Mouse (Mus musculus) heart, postnatal 0 days (tissue): ENCODE measurements around the gene Maea. TPM values are rescaled to one million over a fixed set of nuclear protein-coding genes. Genes with fewer than 3 reads are reported as not detected.

ENCODE experiments used
- ATAC-seq: fragments of 200-750 bp; cut with Nextera tagmentation; 2 replicates; pipeline ENCODE4 v1.8.0; 2017; ENCODE audit warnings: low read depth, moderate number of reproducible peaks, moderate library complexity; ENCODE audit not compliant: insufficient read depth
- DNase-seq: peaks from one replicate; pipeline ENCODE4 v3.0.0-alpha.2; 2016; ENCODE audit warnings: low spot score
- H3K27ac ChIP-seq: fragments of 300-500 bp; sonication (generic); 2 replicates; pipeline ENCODE4 v1.5.1; 2014; ENCODE audit warnings: low read depth, mild to moderate bottlenecking
- H3K27me3 ChIP-seq: fragments of 300-500 bp; sonication (generic); 2 replicates; pipeline ENCODE4 v1.6.1; 2014; ENCODE audit warnings: low read length, mixed read lengths; ENCODE audit not compliant: control insufficient read depth, insufficient read depth
- H3K36me3 ChIP-seq: fragments of 300-500 bp; sonication (generic); replicated peaks from 2 replicates; pipeline ENCODE4 v1.6.1; 2014; ENCODE audit warnings: low read length, mixed read lengths; ENCODE audit not compliant: control insufficient read depth, insufficient read depth
- H3K4me1 ChIP-seq: fragments of 300-500 bp; sonication (generic); 2 replicates; pipeline ENCODE4 v1.6.1; 2014; ENCODE audit warnings: antibody characterized with exemption; ENCODE audit not compliant: control insufficient read depth, insufficient read depth
- H3K4me2 ChIP-seq: fragments of 300-500 bp; sonication (generic); 2 replicates; pipeline ENCODE4 v1.6.1; 2014; ENCODE audit warnings: low read depth, mild to moderate bottlenecking, low read length, moderate library complexity
- H3K4me3 ChIP-seq: fragments of 300-500 bp; sonication (generic); 2 replicates; pipeline ENCODE4 v1.5.1; 2014; ENCODE audit warnings: low read depth, low read length
- H3K9ac ChIP-seq: fragments of 300-500 bp; sonication (generic); replicated peaks from 2 replicates; pipeline ENCODE4 v1.6.1; 2014; ENCODE audit warnings: low read depth, low read length, mixed read lengths
- H3K9me3 ChIP-seq: fragments of 300-500 bp; sonication (generic); replicated peaks from 2 replicates; pipeline ENCODE4 v1.6.1; 2016; ENCODE audit warnings: low read length; ENCODE audit not compliant: control insufficient read depth
- CTCF ChIP-seq: IDR thresholded peaks from 2 replicates; pipeline ENCODE4 v1.5.1; 2016; ENCODE audit warnings: antibody characterized with exemption, control low read depth, low read depth
- EP300 ChIP-seq: IDR thresholded peaks from 2 replicates; pipeline ENCODE4 v1.6.1; 2016; ENCODE audit warnings: antibody characterized with exemption, low read depth
- WGBS: fragments of 180-500 bp; shearing (Covaris S2); extraction: QIAGEN DNeasy Blood & Tissue Kit; methylation state at CpG from one replicate; pipeline ENCODE4 v1.1.7; 2014; 5-methylcytosine and 5-hydroxymethylcytosine counted together
- polyA plus RNA-seq: library from polyadenylated mRNA; unstranded; fragments of >200 nt; fragmentation: Nextera tagmentation; extraction: Ambion mirVana; gene quantifications from 2 replicates; pipeline ENCODE4 v1.2.1, GENCODE M21; 2015
- total RNA-seq: library from RNA; depleted of rRNA; stranded (reverse); fragments of >200 nt; gene quantifications from 2 replicates; pipeline ENCODE4 v1.2.3, GENCODE M21; 2014; ENCODE audit warnings: low replicate concordance; rRNA removed

Gene Maea
- total and polyA plus RNA-seq, 2 experiments from 2014 or later: 127 to 168 TPM

GRCm38 (mm10) chr5:33396828-33397227 lies 61.5 kb downstream of the Maea start:
- 85% methylated on average over 7 of the region's 7 CpGs for WGBS
- H3K27ac ChIP-seq: no peak overlapping the region
- DNase-seq: no peak
- H3K9ac ChIP-seq: no peak overlapping the region
- no peaks in the 10 kb centered on the region for H3K27me3 ChIP-seq
- no peak for ATAC-seq
- no peak overlapping the region for H3K4me3 ChIP-seq
- H3K36me3 ChIP-seq: peaks cover 11% of the 10 kb centered on the region; the same call in 1 of the 2 replicates
- TF ChIP-seq CTCF (no peak), EP300 (no peak)
- no peak overlapping the region for H3K4me2 ChIP-seq
- no peaks in the 10 kb centered on the region for H3K9me3 ChIP-seq
- H3K4me1 ChIP-seq: peaks cover 8% of the 10 kb centered on the region

GRCm38 (mm10) chr5:33400819-33401218 lies 65.5 kb downstream of the Maea start:
- ATAC-seq (no peak), DNase-seq (no peak)
- H3K4me1 ChIP-seq: peaks cover 8% of the 10 kb centered on the region
- H3K27me3 ChIP-seq: no peaks in the 10 kb centered on the region
- H3K27ac ChIP-seq: no peak overlapping the region
- no peaks in the 10 kb centered on the region for H3K9me3 ChIP-seq
- 42% methylated on average over 12 of the region's 12 CpGs for WGBS
- H3K9ac ChIP-seq: no peak overlapping the region
- no peak overlapping the region for H3K4me3 ChIP-seq
- TF ChIP-seq EP300 (no peak), CTCF (no peak)
- H3K36me3 ChIP-seq: no peaks in the 10 kb centered on the region
- H3K4me2 ChIP-seq: no peak overlapping the region

GRCm38 (mm10) chr5:33420313-33420712 lies 85.0 kb downstream of the Maea start:
- Histone ChIP-seq H3K4me1 (no peaks in the 10 kb centered on the region), H3K36me3 (0 out of 2 replicates have a peak, but pooled peaks cover 10% of the 10 kb centered on the region), H3K4me2 (no peak overlapping the region), H3K27me3 (no peaks in the 10 kb centered on the region), H3K9me3 (no peaks in the 10 kb centered on the region), H3K4me3 (no peak overlapping the region), H3K27ac (no peak overlapping the region), H3K9ac (no peak overlapping the region)
- no peak for ATAC-seq
- WGBS: 57% methylated on average over 3 of the region's 3 CpGs
- TF ChIP-seq CTCF: no peak
- no peak for TF ChIP-seq EP300
- DNase-seq: no peak

Other genes starting within 250 kb of the Maea start
- not detected in 2 replicates for gene Slc5a1, start 231.3 kb upstream of the Maea start, total RNA-seq
- gene Slc5a1, start 231.3 kb upstream of the Maea start, polyA plus RNA-seq: not detected in 2 replicates
- 56.9 and 58.1 TPM in 2 replicates for gene Spon2, start 117.1 kb upstream of the Maea start, total RNA-seq
- gene Spon2, start 117.1 kb upstream of the Maea start, polyA plus RNA-seq: 42.5 and 47.2 TPM in 2 replicates
- gene Ctbp1, start 60.5 kb upstream of the Maea start, total RNA-seq: 295 and 352 TPM in 2 replicates
- gene Ctbp1, start 60.5 kb upstream of the Maea start, polyA plus RNA-seq: 156 and 165 TPM in 2 replicates
- gene Uvssa, start 43.0 kb downstream of the Maea start, total RNA-seq: 2.2 and 5.5 TPM in 2 replicates
- gene Uvssa, start 43.0 kb downstream of the Maea start, polyA plus RNA-seq: 3.5 and 3.7 TPM in 2 replicates
- not detected in 2 replicates for gene Nkx1-1, start 98.5 kb downstream of the Maea start, total RNA-seq
- gene Nkx1-1, start 98.5 kb downstream of the Maea start, polyA plus RNA-seq: not detected in 2 replicates